Comparison of ENCODE assay signal across 8 mouse cellular contexts in genomic region chr19:46504822-46505417, GRCm38 (mm10). TPM values are rescaled to one million over a fixed set of nuclear protein-coding genes. Genes with fewer than 3 reads are reported as not detected.
DNase-seq lines count a peak whose midpoint lies in the region; ATAC-seq lines count a peak whose summit lies in the region.

No protein-coding gene starts in this region.

- 52% methylated on average over 9 of the region's 9 CpGs for WGBS in kidney, embryonic 15.5 days
- 58% methylated on average over 9 of the region's 9 CpGs for WGBS in embryonic facial prominence, embryonic 11.5 days
- WGBS in limb, embryonic 10.5 days: 69% methylated on average over 9 of the region's 9 CpGs
- 46% methylated on average over 9 of the region's 9 CpGs for WGBS in midbrain, embryonic 16.5 days

- DNase-seq in kidney, postnatal 36 days: no peak
- no peak for DNase-seq in embryonic facial prominence, embryonic 11.5 days (ENCODE audit: low spot score)
- DNase-seq in limb, embryonic 10.5 days (ENCODE audit: low spot score): no peak
- no peak for DNase-seq in yolk sac, embryonic 10.5 days (ENCODE audit: low spot score)
- no peak for DNase-seq in cerebellum, adult 18-20 months

- H3K4me1 ChIP-seq in kidney, embryonic 15.5 days: peaks cover 58% of the 10 kb centered on the region
- H3K4me1 ChIP-seq in embryonic facial prominence, embryonic 11.5 days (ENCODE audit: control insufficient read depth, insufficient read depth, low read length): peaks cover 3% of the 10 kb centered on the region
- H3K4me1 ChIP-seq in limb, embryonic 10.5 days: peaks cover 77% of the 10 kb centered on the region
- H3K4me1 ChIP-seq in midbrain, embryonic 16.5 days (ENCODE audit: control insufficient read depth, insufficient read depth, low read length): peaks cover 55% of the 10 kb centered on the region

- H3K4me2 ChIP-seq in kidney, embryonic 15.5 days: peak overlapping the region; percentile 75
- peak overlapping the region; percentile 94 for H3K4me2 ChIP-seq in embryonic facial prominence, embryonic 11.5 days (ENCODE audit: low read depth, low read length)
- H3K4me2 ChIP-seq in midbrain, embryonic 16.5 days (ENCODE audit: low read length): peak overlapping the region; percentile 89

- peaks cover 52% of the 10 kb centered on the region for H3K36me3 ChIP-seq in kidney, embryonic 15.5 days
- no peaks in the 10 kb centered on the region; the same call in none of the 2 replicates for H3K36me3 ChIP-seq in embryonic facial prominence, embryonic 11.5 days (replicated peaks; ENCODE audit: control insufficient read depth, insufficient read depth, low read depth, low read length)
- H3K36me3 ChIP-seq in limb, embryonic 10.5 days: peaks cover 54% of the 10 kb centered on the region
- peaks cover 3% of the 10 kb centered on the region; the same call in 1 of the 2 replicates for H3K36me3 ChIP-seq in midbrain, embryonic 16.5 days (ENCODE audit: control insufficient read depth, insufficient read depth, low read length)

- no peak for ATAC-seq in kidney, embryonic 15.5 days (replicated peaks; ENCODE audit: low FRiP score)
- no peak for ATAC-seq in embryonic facial prominence, embryonic 11.5 days (replicated peaks; ENCODE audit: insufficient number of reproducible peaks, low FRiP score, low TSS enrichment, low read depth)
- ATAC-seq in midbrain, embryonic 16.5 days: no peak
- ATAC-seq in CD4-positive, CD25-positive, alpha-beta regulatory T cell, adult 4 months: no peak

- H3K4me3 ChIP-seq in kidney, embryonic 15.5 days (replicated peaks): peak overlapping the region; percentile 95
- H3K4me3 ChIP-seq in embryonic facial prominence, embryonic 11.5 days (ENCODE audit: low read depth, low read length): peak overlapping the region; percentile 93; the same call in 1 of the 2 replicates
- peak overlapping the region; percentile 72 for H3K4me3 ChIP-seq in limb, embryonic 10.5 days
- peak overlapping the region; percentile 64 for H3K4me3 ChIP-seq in midbrain, embryonic 16.5 days (ENCODE audit: low read depth, low read length)

- no peaks in the 10 kb centered on the region for H3K27me3 ChIP-seq in kidney, embryonic 15.5 days
- no peaks in the 10 kb centered on the region for H3K27me3 ChIP-seq in embryonic facial prominence, embryonic 11.5 days (ENCODE audit: control insufficient read depth, insufficient read depth, low read length)
- H3K27me3 ChIP-seq in limb, embryonic 10.5 days (ENCODE audit: low read depth, poor library complexity, severe bottlenecking): no peaks in the 10 kb centered on the region
- H3K27me3 ChIP-seq in midbrain, embryonic 16.5 days (ENCODE audit: control insufficient read depth, insufficient read depth, low read depth, low read length): no peaks in the 10 kb centered on the region

- peak overlapping the region; percentile 99 for H3K9ac ChIP-seq in kidney, embryonic 15.5 days
- H3K9ac ChIP-seq in embryonic facial prominence, embryonic 11.5 days (replicated peaks; ENCODE audit: low read length): no peak overlapping the region; the same call in 1 of the 2 replicates
- peak overlapping the region; percentile 87 for H3K9ac ChIP-seq in midbrain, embryonic 16.5 days (ENCODE audit: low read depth, low read length)

- no peaks in the 10 kb centered on the region for H3K9me3 ChIP-seq in kidney, embryonic 15.5 days (replicated peaks)
- H3K9me3 ChIP-seq in embryonic facial prominence, embryonic 11.5 days (replicated peaks; ENCODE audit: control insufficient read depth, low read length): no peaks in the 10 kb centered on the region
- H3K9me3 ChIP-seq in limb, embryonic 10.5 days (replicated peaks): no peaks in the 10 kb centered on the region
- no peaks in the 10 kb centered on the region for H3K9me3 ChIP-seq in midbrain, embryonic 16.5 days (replicated peaks; ENCODE audit: control insufficient read depth, low read length, poor library complexity, severe bottlenecking)

- peak overlapping the region; percentile 100 for H3K27ac ChIP-seq in kidney, embryonic 15.5 days
- H3K27ac ChIP-seq in embryonic facial prominence, embryonic 11.5 days (replicated peaks; ENCODE audit: low read depth, low read length): no peak overlapping the region; the same call in 1 of the 2 replicates
- H3K27ac ChIP-seq in limb, embryonic 10.5 days: peak overlapping the region; percentile 96
- H3K27ac ChIP-seq in midbrain, embryonic 16.5 days (ENCODE audit: low read length): peak overlapping the region; percentile 98

RNA-seq across cellular contexts. Expression of gene Trim8, which starts 3.4 kb away (rescaled TPM):
- polyA plus RNA-seq in kidney, embryonic 15.5 days (2015; fragmentation: Nextera tagmentation; extraction: Ambion mirVana): 24.6 and 28.7 TPM in 2 replicates
- 17.8 and 18.6 TPM in 2 replicates for polyA plus RNA-seq in embryonic facial prominence, embryonic 11.5 days (2014; fragmentation: Nextera tagmentation; extraction: Ambion mirVana)
- 13.0 and 15.2 TPM in 2 replicates for polyA plus RNA-seq in limb, embryonic 10.5 days (2016; fragmentation: Nextera tagmentation; extraction: Ambion mirVana)
- 25.9 and 26.8 TPM in 2 replicates for polyA plus RNA-seq in midbrain, embryonic 16.5 days (2015; fragmentation: Nextera tagmentation; extraction: Ambion mirVana)
- 10 to 100 TPM; 16.3 to 21.5 TPM for polyA plus RNA-seq in CD4-positive, CD25-positive, alpha-beta regulatory T cell, adult 4 months (2017; shearing (Covaris generic))
